21 mouse cellular contexts compared by ENCODE assay signal in the genomic region with DNA sequence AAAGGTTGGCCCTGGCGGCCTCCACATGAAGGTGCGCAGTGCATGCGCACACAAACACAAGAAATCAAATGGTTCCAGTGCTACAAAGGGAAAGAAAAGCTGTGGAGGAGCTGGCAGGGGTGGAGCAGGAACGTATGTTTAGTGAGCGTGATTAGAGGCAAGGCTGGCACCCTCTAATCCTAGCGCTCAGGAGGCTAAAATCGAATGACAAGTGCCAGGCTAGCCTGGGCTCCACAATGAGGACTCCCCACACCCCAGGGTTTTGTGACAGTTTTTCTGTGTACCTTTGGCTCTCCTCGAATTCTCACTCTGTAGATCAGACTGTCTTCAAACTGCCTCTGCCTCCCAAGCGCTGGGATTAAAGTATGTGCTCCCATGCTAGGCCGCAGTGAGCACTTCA.
"Had no signal": no experiment of that assay in that cellular context is flagged by ENCODE, and none has a peak within 500 bp of the region (broad histone marks: within the 10 kb centered on the region; RNA-seq: fewer than 3 reads in every experiment).

No protein-coding gene starts in this region.

- H3K9me3 ChIP-seq: heart, embryonic 10.5 days; heart, embryonic 12.5 days; hindbrain, embryonic 13.5 days; hindbrain, embryonic 15.5 days; kidney, embryonic 15.5 days; limb, embryonic 13.5 days; limb, embryonic 15.5 days had no signal

- H3K36me3 ChIP-seq: heart, embryonic 10.5 days; heart, embryonic 12.5 days; hindbrain, embryonic 13.5 days; hindbrain, embryonic 15.5 days; kidney, embryonic 15.5 days; limb, embryonic 13.5 days; limb, embryonic 15.5 days had no signal

- H3K4me3 ChIP-seq: heart, embryonic 10.5 days; heart, embryonic 12.5 days; hindbrain, embryonic 13.5 days; hindbrain, embryonic 15.5 days; kidney, embryonic 15.5 days; limb, embryonic 13.5 days; limb, embryonic 15.5 days had no signal

- H3K4me1 ChIP-seq: heart, embryonic 10.5 days; hindbrain, embryonic 15.5 days had no signal

- H3K9ac ChIP-seq: heart, embryonic 12.5 days; hindbrain, embryonic 13.5 days; hindbrain, embryonic 15.5 days; kidney, embryonic 15.5 days; limb, embryonic 13.5 days; limb, embryonic 15.5 days had no signal

- H3K27ac ChIP-seq: heart, embryonic 10.5 days; hindbrain, embryonic 13.5 days; hindbrain, embryonic 15.5 days; hindbrain, postnatal 0 days; kidney, embryonic 15.5 days; limb, embryonic 13.5 days; limb, embryonic 15.5 days had no signal

- ATAC-seq: hindbrain, postnatal 0 days; intestine, embryonic 16.5 days had no signal

- H3K4me2 ChIP-seq: heart, embryonic 12.5 days; hindbrain, embryonic 13.5 days; hindbrain, embryonic 15.5 days; kidney, embryonic 15.5 days; limb, embryonic 13.5 days; limb, embryonic 15.5 days had no signal

- DNase-seq: gastrocnemius, postnatal 14 days; gastrocnemius, postnatal 36 days; heart, adult 18-20 months; heart, postnatal 10 days; kidney, adult 11 months; kidney, adult 2 months; kidney, adult 9 months; kidney, postnatal 14 days; kidney, postnatal 36 days; layer of hippocampus, adult 9-11 months; layer of hippocampus, postnatal 36 days; left cerebral cortex, postnatal 4 days had no signal

- H3K27me3 ChIP-seq: heart, embryonic 12.5 days; hindbrain, embryonic 13.5 days; hindbrain, embryonic 15.5 days; kidney, embryonic 15.5 days; limb, embryonic 13.5 days; limb, embryonic 15.5 days had no signal
